Mouse (Mus musculus): ENCODE measurements at regions not wholly inside any gene's neighbourhood (a gene's known extent, or its start where the extent isn't known, plus 50 kb on each side); places are given as distances from the start of the nearest gene placed in this dataset.

- no peak for DNase-seq (ENCODE audit: low read depth, low spot score)
These were observed 102.6 kb downstream of the Cnga2 start for GRCm38 (mm10) chrX:72094202-72094601.

- DNase-seq (ENCODE audit: low read depth, low spot score), result peak; percentile 61
These were observed 103.0 kb downstream of the Cnga2 start for GRCm38 (mm10) chrX:72094631-72095030.

GRCm38 (mm10) chrX:72141897-72142296 lies 79.9 kb upstream of the Magea4 start:
- no peak for DNase-seq (ENCODE audit: low read depth, low spot score)

GRCm38 (mm10) chrX:72169146-72169545 lies 52.7 kb upstream of the Magea4 start:
- DNase-seq (ENCODE audit: low read depth, low spot score), result no peak
